Mouse (Mus musculus): ENCODE measurements at regions not wholly inside any gene's neighbourhood (a gene's known extent, or its start where the extent isn't known, plus 50 kb on each side); places are given as distances from the start of the nearest gene placed in this dataset.

DNA sequence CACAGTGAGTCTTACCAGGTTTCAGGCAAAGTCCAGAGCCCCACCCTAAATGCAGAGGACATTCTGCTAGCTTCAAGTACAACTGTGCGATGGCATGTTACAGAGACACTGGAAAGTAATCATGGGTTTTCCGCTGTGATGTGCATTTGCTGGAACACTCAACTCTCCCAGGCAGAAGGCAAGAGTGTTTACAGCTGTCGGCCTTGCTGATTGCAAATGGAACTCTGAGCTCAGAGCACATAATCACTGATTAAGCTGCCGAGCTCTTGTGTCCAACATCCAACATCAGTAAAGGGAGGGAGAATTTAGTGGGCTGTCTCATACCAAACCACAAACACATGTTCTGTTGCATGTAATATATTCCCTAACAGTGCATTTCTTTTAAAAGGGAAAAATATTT, 117.1 kb downstream of the Postn start:
- TF ChIP-seq POLR2A (IDR thresholded peaks at IDR 0.05; ENCODE audit: low read depth, low read length) (no peak), CTCF (IDR thresholded peaks at IDR 0.05; ENCODE audit: extremely low read depth, insufficient read depth, insufficient read length, insufficient replicate concordance) (no peak)

Measured in spleen, adult 2 months (tissue).